Mouse (Mus musculus) CH12.LX (cell line): ENCODE data around the gene Gsc. TPM values are rescaled to one million over a fixed set of nuclear protein-coding genes. Genes with fewer than 3 reads are reported as not detected.

ENCODE experiments used
- DNase-seq: peaks from one replicate; pipeline ENCODE4 v3.0.0-alpha.2; 2013; ENCODE audit errors: extremely low read depth
- H3K27ac ChIP-seq: 2 replicates; pipeline ENCODE4 v1.5.1; 2012; ENCODE audit warnings: low read depth, mild to moderate bottlenecking, control low read depth, moderate library complexity; ENCODE audit not compliant: insufficient read depth
- H3K27me3 ChIP-seq: replicated peaks from 2 replicates; pipeline ENCODE3; 2012; ENCODE audit warnings: inconsistent platforms
- H3K36me3 ChIP-seq, 2 experiments: replicated peaks in 1 of 2; 2 replicates each; pipeline versions ENCODE3 to v1.6.1; 2012; ENCODE audit warnings: inconsistent platforms in 1 of 2, low read length in 1 of 2, mild to moderate bottlenecking in 1 of 2, mixed read lengths in 1 of 2, moderate library complexity in 1 of 2; ENCODE audit not compliant: control insufficient read depth in 1 of 2, insufficient read depth in 1 of 2
- H3K4me1 ChIP-seq, 2 experiments: 2 replicates each; pipeline ENCODE4 v1.6.1; 2012; ENCODE audit warnings: inconsistent platforms in 1 of 2, moderate library complexity in 1 of 2; ENCODE audit not compliant: insufficient read depth in 2 of 2, control insufficient read depth in 1 of 2
- H3K4me2 ChIP-seq: 2 replicates; pipeline ENCODE4 v1.6.1; 2012; ENCODE audit warnings: low read depth, mild to moderate bottlenecking, control low read depth; ENCODE audit not compliant: poor library complexity, insufficient read depth, severe bottlenecking
- H3K4me3 ChIP-seq, 3 experiments: fragments of 150-350 bp in 1 of 3; sonication (generic) in 1 of 3; replicated peaks in 1 of 3; 2 replicates each; pipeline versions ENCODE3 to v1.5.1; 2011 to 2012; ENCODE audit warnings: low read depth in 2 of 3, low read length in 2 of 3, mild to moderate bottlenecking in 2 of 3, moderate library complexity in 2 of 3, control low read depth in 1 of 3, improper control_type of control experiment in 1 of 3, inconsistent platforms in 1 of 3, mixed read lengths in 1 of 3; ENCODE audit not compliant: poor library complexity in 1 of 3
- H3K79me2 ChIP-seq: replicated peaks from 2 replicates; pipeline ENCODE4 v1.6.1; 2012; ENCODE audit warnings: mild to moderate bottlenecking, moderate library complexity; ENCODE audit not compliant: control insufficient read depth, poor library complexity, insufficient read depth, severe bottlenecking; ENCODE audit errors: extremely low read depth
- H3K9ac ChIP-seq: 2 replicates; pipeline ENCODE4 v1.6.1; 2012; ENCODE audit warnings: low read depth, mild to moderate bottlenecking, control low read depth, moderate library complexity; ENCODE audit not compliant: insufficient read depth
- H3K9me3 ChIP-seq: replicated peaks from 2 replicates; pipeline ENCODE3; 2012; ENCODE audit warnings: low read length, inconsistent platforms, mixed read lengths
- BHLHE40 ChIP-seq: IDR thresholded peaks from 2 replicates; pipeline ENCODE4 v1.6.1; 2011; ENCODE audit warnings: mild to moderate bottlenecking, low read depth, low read length, improper control_type of control experiment
- CHD1 ChIP-seq: IDR thresholded peaks from 2 replicates; pipeline ENCODE4 v1.6.1; 2012; ENCODE audit warnings: low read depth, low read length, improper control_type of control experiment, inconsistent platforms
- ELF1 ChIP-seq: IDR thresholded peaks from 2 replicates; pipeline ENCODE4 v1.6.1; 2014; ENCODE audit warnings: low read depth, mild to moderate bottlenecking, inconsistent platforms, low read length, improper control_type of control experiment
- ETS1 ChIP-seq: conservative IDR thresholded peaks from 2 replicates; pipeline ENCODE4 v1.6.1; 2012; ENCODE audit warnings: low read depth, mild to moderate bottlenecking, inconsistent platforms, low read length, improper control_type of control experiment, moderate library complexity
- GABPA ChIP-seq: IDR thresholded peaks from 2 replicates; pipeline ENCODE4 v1.6.1; 2012; ENCODE audit warnings: low read depth, low read length, improper control_type of control experiment, inconsistent platforms; ENCODE audit not compliant: insufficient replicate concordance
- JUN ChIP-seq: IDR thresholded peaks from 2 replicates; pipeline ENCODE4 v1.6.1; 2011; ENCODE audit warnings: low read depth, mild to moderate bottlenecking, low read length, improper control_type of control experiment, moderate library complexity; ENCODE audit not compliant: insufficient read depth
- JUND ChIP-seq: conservative IDR thresholded peaks from 2 replicates; pipeline ENCODE4 v1.6.1; 2011; ENCODE audit warnings: low read depth, low read length, improper control_type of control experiment
- KAT2A ChIP-seq: IDR thresholded peaks from 2 replicates; pipeline ENCODE4 v1.6.1; 2012; ENCODE audit warnings: low read length, improper control_type of control experiment, inconsistent platforms; ENCODE audit not compliant: insufficient replicate concordance
- MEF2A ChIP-seq: IDR thresholded peaks from 2 replicates; pipeline ENCODE4 v1.6.1; 2014; ENCODE audit warnings: low read depth, mild to moderate bottlenecking, inconsistent platforms, low read length, improper control_type of control experiment, borderline replicate concordance
- NRF1 ChIP-seq: IDR thresholded peaks from 2 replicates; pipeline ENCODE4 v1.6.1; 2014; ENCODE audit warnings: low read depth, mild to moderate bottlenecking, inconsistent platforms, low read length, improper control_type of control experiment, moderate library complexity
- PAX5 ChIP-seq: IDR thresholded peaks from 2 replicates; pipeline ENCODE4 v1.6.1; 2012; ENCODE audit warnings: low read length, inconsistent platforms, mixed read lengths
- POLR2A ChIP-seq: IDR thresholded peaks from 2 replicates; pipeline ENCODE4 v1.6.1; 2011; ENCODE audit warnings: low read depth, mild to moderate bottlenecking, improper control_type of control experiment, low read length
- RAD21 ChIP-seq: IDR thresholded peaks from 2 replicates; pipeline ENCODE4 v1.6.1; 2011; ENCODE audit warnings: low read depth, mild to moderate bottlenecking, low read length, improper control_type of control experiment, moderate library complexity
- RCOR1 ChIP-seq: conservative IDR thresholded peaks from 2 replicates; pipeline ENCODE4 v1.6.1; 2012; ENCODE audit warnings: low read depth, mild to moderate bottlenecking, inconsistent platforms, low read length, improper control_type of control experiment
- SMC3 ChIP-seq: IDR thresholded peaks from 2 replicates; pipeline ENCODE4 v1.6.1; 2011; ENCODE audit warnings: low read depth, low read length, improper control_type of control experiment
- TBP ChIP-seq: conservative IDR thresholded peaks from 2 replicates; pipeline ENCODE4 v1.6.1; 2011; ENCODE audit warnings: low read depth, low read length, improper control_type of control experiment
- USF2 ChIP-seq: conservative IDR thresholded peaks from 2 replicates; pipeline ENCODE4 v1.6.1; 2011; ENCODE audit warnings: low read depth, low read length, improper control_type of control experiment
- ZKSCAN1 ChIP-seq: IDR thresholded peaks from 2 replicates; pipeline ENCODE4 v1.6.1; 2012; ENCODE audit warnings: low read depth, inconsistent platforms, low read length, improper control_type of control experiment, borderline replicate concordance
- ZNF384 ChIP-seq: IDR thresholded peaks from 2 replicates; pipeline ENCODE4 v1.6.1; 2012; ENCODE audit warnings: low read depth, low read length, improper control_type of control experiment, inconsistent platforms
- dilution Hi-C: fragments of 300-500 bp; cut with MboI; formaldehyde crosslinking; loops from 2 replicates; pipeline ENCODE4 v1.14.3; 2020; ENCODE audit warnings: low sequenced_read_pairs; ENCODE audit not compliant: extremely low pct_unique_long_range_greater_than_20kb, extremely low pct_ligation_motif_present
- in situ Hi-C: fragments of 300-500 bp; cut with MboI; formaldehyde crosslinking; loops from 3 replicates; pipeline ENCODE4 v1.14.3; 2019; ENCODE audit warnings: low sequenced_read_pairs, low pct_ligation_motif_present, low pct_unique_long_range_greater_than_20kb, mixed read lengths
- polyA plus RNA-seq: library from polyadenylated mRNA; unstranded; fragments of >175 nt; gene quantifications from 2 replicates; pipeline ENCODE4 v1.2.1, GENCODE M21; 2012; ENCODE audit warnings: low read depth; ENCODE audit not compliant: insufficient read length
- total RNA-seq, 2 experiments: library from RNA; depleted of rRNA; stranded (reverse); fragments of 300-350 nt in 1 of 2; fragments of >200 nt in 1 of 2; gene quantifications; 2 replicates each; pipeline ENCODE4 v1.2.3; 2012 to 2014

Gsc gene
- total and polyA plus RNA-seq, 3 experiments = not detected

DNA sequence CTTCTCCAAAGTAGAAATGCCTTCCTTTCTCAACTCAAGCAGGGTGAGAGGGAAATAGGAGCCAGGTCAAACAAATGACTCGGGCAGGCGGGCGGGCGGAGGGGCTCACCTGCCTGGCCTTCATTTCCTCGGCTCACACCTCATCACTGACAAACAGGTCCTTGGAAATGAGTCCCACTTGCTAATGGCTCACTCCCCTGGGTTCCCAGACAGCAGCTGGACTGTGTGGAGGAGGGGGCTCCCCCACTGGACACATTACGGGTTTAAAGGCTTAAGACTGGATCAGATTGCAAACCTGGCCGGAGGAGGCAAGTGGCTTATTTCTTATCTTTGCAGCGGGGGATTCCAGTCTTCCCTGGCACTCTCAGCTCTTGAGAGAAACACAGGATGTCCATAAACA is 13.1 kb upstream of the Gsc start:
- DNase-seq = no peak
- H3K79me2 ChIP-seq = no peaks in the 10 kb centered on the region
- H3K27ac ChIP-seq = no peak overlapping the region
- peaks cover 2% of the 10 kb centered on the region for H3K9me3 ChIP-seq
- H3K36me3 ChIP-seq = no peaks in the 10 kb centered on the region
- no peak overlapping the region for H3K9ac ChIP-seq
- H3K27me3 ChIP-seq = peaks cover 88% of the 10 kb centered on the region
- no peak overlapping the region for H3K4me3 ChIP-seq
- dilution Hi-C loops (no loop called here), in situ Hi-C loops (no loop called here)
- H3K4me2 ChIP-seq = no peak overlapping the region
- H3K4me1 ChIP-seq = no peaks in the 10 kb centered on the region
- no peak for TF ChIP-seq RCOR1
- no peak for TF ChIP-seq RAD21
- TF ChIP-seq ZKSCAN1 = no peak
- no peak for TF ChIP-seq ETS1
- no peak for TF ChIP-seq USF2
- TF ChIP-seq TBP = no peak
- TF ChIP-seq PAX5 = no peak
- no peak for TF ChIP-seq ELF1
- TF ChIP-seq JUND = no peak
- TF ChIP-seq NRF1 = no peak
- no peak for TF ChIP-seq MEF2A
- TF ChIP-seq ZNF384 = no peak
- no peak for TF ChIP-seq SMC3
- no peak for TF ChIP-seq BHLHE40

DNA sequence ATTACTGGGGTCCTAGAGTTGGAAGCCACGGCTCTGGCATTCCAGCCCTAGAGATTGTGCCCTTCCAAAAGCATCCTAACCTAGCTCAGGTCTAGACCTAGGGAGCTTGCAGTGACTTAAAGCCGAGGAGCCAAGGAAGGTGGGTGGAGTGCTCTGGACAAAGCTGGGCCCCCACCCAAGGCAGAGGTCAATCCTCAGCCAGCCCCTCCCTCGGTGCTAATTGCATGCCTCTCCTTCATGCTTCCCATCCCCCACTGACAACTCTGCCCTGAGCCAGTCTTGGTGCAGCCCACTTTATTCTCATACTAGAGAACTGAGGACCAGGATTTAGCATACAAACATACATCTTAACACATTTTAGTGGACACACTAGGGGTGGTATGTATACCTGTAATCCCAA is 12.0 kb upstream of the Gsc start:
- Histone ChIP-seq H3K79me2 (no peaks in the 10 kb centered on the region), H3K36me3 (no peaks in the 10 kb centered on the region), H3K4me2 (no peak overlapping the region), H3K4me1 (no peaks in the 10 kb centered on the region), H3K9ac (no peak overlapping the region), H3K27me3 (peaks cover 86% of the 10 kb centered on the region), H3K27ac (no peak overlapping the region), H3K9me3 (peaks cover 2% of the 10 kb centered on the region), H3K4me3 (no peak overlapping the region)
- in situ Hi-C loops (no loop called here), dilution Hi-C loops (no loop called here)
- TF ChIP-seq BHLHE40 (no peak), GABPA (no peak), JUND (no peak), RCOR1 (no peak), CHD1 (no peak), KAT2A (no peak), POLR2A (no peak), USF2 (no peak), JUN (no peak)
- no peak for DNase-seq
